Mouse (Mus musculus) left cerebral cortex, adult 9 months (tissue): ENCODE results near the gene Gcc1.

Experiments
- DNase-seq, 2 experiments: peaks; one replicate each; pipeline ENCODE4 v3.0.0; 2022; ENCODE audit warnings: low spot score in 2 of 2

Gene Gcc1

GRCm38 (mm10) chr6:28422651-28423290 is 5.4 kb downstream of the Gcc1 start:
- no peak for DNase-seq

DNA sequence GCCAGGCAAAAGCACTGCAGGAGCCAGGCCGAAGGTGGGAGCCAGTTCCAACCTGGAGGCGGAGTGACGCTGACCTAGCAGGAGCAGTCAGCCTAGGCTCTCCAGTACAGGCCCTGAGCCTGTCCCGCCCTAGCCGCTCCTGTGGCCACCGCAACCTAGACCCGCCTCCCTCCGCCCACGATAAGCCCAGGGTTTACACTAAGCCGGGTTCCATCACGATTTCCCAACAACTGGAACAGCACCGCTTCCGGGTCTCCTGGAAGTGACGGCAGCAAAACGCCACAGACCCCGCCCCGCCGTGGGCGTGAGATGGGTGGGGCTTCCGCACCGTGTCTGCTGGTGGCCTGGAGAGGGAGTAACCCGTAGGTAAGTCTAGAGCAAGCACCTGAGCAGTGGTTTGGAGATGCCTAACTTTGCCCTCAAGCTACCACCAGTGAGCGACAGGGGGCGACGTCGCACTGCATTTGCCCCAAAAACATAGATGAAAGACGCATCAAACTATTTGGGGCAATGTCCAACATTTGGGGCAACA is 6.7 kb downstream of the Gcc1 start:
- peak; percentile 87 to 95 for DNase-seq

DNA sequence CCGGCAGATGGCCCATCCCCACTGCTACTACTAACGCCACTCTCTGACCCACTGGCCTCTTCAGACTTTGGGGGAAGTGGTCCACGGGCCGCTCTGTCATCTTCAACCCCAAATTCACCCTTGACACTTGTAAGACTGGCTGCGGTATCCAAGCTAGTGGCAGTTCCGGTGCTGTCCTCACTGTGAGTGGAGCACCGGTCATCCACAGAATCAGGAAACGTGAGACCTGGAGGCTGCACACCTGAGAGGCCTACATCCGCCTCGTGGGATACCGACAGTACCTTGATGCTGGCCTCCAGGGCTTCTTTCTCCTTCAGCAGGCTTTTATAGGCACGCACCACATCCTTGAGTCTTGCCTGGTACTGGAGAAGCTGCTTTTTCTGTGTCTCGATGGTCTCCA is 7.3 kb downstream of the Gcc1 start:
- no peak for DNase-seq

DNA sequence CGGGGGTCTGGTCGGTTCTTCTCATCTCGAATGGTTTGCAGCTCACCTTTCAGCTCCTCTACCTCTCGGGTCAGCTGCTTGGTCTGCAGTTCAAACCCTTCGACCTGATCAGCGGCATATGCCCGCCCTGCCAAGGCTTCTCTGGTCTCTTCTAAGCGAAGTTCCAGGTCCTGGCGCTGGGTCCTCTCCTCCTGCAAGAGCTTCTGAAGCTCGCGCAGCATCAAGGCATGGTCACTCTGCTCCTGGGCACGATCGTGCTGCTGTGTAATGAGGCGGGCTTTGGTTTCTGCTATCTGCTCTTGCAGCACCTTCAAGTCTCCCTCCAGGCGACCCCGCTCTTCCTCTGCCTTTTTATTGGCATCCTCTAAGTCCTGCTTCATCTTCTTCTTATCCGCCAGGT is 7.8 kb downstream of the Gcc1 start:
- no peak for DNase-seq

DNA sequence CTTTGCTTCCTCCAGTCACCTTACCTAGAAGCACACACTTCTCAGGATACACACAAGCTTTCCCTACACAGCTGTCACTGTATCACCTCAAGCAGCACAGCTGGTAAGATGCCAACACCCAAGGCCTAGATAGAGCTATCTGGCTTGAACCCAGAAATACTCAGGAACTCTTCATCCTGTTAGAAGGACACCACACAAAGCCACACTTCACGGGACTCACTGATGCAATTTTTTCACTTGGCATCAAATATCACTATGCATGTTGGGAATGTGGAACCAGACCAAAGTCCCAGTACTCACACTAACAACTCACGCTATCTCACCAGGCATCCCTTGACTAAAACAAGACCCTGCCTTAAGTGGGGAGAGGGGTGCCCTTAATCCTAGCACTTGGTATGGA is 8.5 kb downstream of the Gcc1 start:
- no peak for DNase-seq

DNA sequence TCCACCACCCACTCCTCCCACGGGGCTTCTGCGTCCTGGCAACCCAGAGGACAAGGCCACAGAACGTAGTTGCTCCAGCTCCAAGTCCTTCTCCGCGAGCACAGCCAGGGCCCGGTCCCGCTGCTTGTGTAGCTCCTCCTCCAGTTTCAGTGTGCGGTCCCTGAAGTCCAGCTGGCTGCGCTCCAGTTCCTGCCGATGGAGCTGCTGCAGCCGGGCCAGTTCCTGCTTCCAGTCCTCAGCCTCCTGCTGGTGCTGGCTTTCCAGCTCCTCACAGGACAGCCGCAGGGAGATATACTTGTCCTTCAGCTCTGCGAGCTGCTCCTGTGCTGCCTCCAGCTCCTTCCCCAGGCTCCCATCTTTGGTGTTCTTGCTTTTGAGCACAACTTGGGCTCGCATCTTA is 9.7 kb downstream of the Gcc1 start:
- DNase-seq = peak in 1 of 2 experiments; percentile 35

DNA sequence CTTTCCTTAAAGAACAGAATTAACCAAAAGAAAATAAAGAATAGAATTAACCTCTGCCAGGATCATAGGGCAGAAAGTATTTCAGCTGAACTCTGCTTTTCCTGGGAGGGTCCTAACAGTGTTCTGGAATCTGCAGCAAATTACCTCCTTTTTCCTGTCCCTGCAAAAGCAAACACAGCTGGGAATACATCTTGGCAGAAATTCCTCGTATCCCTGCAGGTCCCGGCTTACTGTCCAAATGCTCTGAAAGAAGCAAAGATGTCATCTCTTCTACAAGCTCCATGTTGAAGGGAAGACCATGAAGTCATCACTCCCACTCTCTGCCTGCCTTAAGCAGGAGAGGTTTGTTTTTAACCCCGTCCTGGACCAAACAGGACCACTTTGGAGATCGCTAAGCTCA is 11.2 kb downstream of the Gcc1 start:
- DNase-seq = no peak

DNA sequence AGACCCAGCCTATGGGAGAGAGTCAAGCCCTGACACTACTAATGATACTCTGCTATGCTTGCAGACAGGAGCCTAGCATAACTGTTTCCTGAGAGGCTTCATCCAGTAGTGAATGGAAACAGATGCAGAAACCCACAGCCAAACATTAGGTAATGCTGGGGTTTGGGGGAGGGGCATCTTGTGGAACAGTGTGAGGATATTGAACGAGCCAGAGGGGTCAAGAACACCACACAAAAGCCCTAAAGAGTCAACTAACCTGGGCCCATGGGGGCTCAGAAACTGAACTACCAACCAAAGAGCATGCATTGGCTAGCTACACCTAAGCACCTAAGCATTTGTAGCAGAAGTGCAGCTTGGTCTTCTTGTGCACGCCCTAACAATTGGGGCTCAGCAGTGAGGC is 17.0 kb downstream of the Gcc1 start:
- no peak for DNase-seq

GRCm38 (mm10) chr6:28410053-28410452 is 18.1 kb downstream of the Gcc1 start:
- no peak for DNase-seq

GRCm38 (mm10) chr6:28399791-28400190 is 28.4 kb downstream of the Gcc1 start:
- DNase-seq = no peak

GRCm38 (mm10) chr6:28398726-28399125 is 29.5 kb downstream of the Gcc1 start:
- DNase-seq = no peak

DNA sequence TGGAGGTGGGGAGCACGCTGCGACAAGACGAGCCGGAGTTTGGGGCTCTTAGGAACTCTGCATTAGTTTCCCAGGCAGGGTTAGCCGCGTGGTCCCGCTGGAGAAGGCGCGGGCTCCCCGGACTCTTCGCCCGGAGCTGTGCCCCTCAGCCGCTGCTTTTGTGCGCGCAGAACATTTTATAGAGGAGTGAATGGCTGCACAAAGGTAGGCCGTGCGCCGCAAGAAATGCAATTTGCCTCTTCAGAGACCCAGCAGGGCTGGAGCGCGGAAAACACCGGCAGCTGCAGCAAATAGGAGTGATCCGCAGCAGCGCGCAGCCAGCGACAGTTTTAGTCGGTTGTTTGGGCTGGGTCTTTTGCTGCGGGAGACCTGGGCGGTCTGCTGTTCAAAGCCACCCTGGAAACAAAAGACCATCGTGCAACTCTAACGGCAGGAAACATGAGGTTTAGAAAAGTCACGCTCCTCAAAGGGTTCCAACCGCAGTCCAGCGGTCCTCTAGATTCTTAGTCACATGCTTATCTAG is 30.4 kb downstream of the Gcc1 start, which contains the start of gene Zfp800:
Gene Zfp800 (minus strand): TSS at position 325 of the 523 bp plus-strand sequence.
- no peak for DNase-seq

GRCm38 (mm10) chr6:28396853-28397457 is 31.2 kb downstream of the Gcc1 start:
- DNase-seq = no peak

GRCm38 (mm10) chr6:28396051-28396852 is 31.9 kb downstream of the Gcc1 start:
- no peak for DNase-seq

GRCm38 (mm10) chr6:28389038-28389437 is 39.2 kb downstream of the Gcc1 start:
- DNase-seq = no peak

GRCm38 (mm10) chr6:28385169-28385568 is 43.0 kb downstream of the Gcc1 start:
- DNase-seq = no peak

DNA sequence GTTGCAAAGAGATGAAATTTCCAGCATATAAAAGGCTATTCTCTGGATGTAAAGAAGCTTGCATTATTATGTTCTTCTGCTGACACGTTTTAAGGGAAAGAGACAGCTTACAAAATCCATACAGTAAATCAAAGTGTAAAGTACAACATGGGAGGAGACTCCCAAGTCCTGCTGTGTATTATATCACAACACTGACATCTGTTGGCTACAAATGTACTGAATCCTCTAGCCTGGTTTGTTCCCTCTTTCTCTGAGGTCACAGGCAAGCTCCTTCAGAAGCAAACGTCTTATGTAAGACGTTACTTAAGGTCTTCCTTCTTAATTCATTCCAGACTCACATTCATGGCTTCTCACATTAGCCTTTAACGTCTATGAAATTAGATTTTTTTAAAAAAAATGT is 46.2 kb downstream of the Gcc1 start:
- DNase-seq = no peak

- DNase-seq = no peak
Measured at GRCm38 (mm10) chr6:28369966-28370683, 58.1 kb downstream of the Gcc1 start.

GRCm38 (mm10) chr6:28367575-28367974 is 60.6 kb downstream of the Gcc1 start:
- no peak for DNase-seq
